Mouse (Mus musculus): ENCODE data around the gene Ulk4.

The Ulk4 gene

GRCm38 (mm10) chr9:121195106-121195505, 81.9 kb downstream of the Ulk4 start:
- in situ Hi-C loops (cut with MboI, MseI), result no loop called here

DNA sequence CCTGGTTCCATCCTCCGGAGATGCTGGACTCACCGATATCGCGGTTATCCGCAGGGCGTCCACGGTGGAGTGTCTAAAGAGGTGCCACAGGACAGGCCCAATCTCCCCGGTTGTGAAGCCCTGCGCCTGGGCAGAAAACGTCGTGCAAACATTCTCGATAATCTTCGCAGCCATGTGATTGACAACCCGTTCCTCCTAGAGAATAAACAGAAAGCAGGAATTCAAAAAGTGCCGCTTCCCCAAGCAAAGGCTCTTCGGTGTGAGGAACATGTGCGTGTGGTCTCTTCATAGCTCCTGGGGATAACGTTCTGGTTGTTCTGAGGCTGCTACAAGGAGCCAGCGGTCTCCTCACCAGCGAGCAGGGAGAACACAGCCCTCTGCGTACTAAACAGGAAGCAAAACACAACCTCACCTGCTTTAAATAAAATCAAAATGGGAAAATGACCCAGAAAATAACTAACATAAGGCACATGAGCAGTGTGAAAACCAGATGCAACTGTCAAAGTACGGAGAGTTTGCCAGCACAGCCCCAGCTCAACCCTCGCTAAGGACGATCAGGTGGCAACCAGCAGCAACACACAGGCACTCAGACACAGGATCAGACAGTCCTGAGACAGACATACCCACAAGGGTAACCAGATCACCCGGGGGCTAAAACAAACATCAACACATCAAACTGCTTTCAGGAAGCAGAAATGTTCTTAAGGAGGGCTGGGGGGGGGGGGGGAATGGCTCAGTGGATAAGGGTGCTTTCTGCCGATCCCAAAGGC, 84.2 kb downstream of the Ulk4 start:
- in situ Hi-C loops (cut with MboI, MseI), result no loop called here

DNA sequence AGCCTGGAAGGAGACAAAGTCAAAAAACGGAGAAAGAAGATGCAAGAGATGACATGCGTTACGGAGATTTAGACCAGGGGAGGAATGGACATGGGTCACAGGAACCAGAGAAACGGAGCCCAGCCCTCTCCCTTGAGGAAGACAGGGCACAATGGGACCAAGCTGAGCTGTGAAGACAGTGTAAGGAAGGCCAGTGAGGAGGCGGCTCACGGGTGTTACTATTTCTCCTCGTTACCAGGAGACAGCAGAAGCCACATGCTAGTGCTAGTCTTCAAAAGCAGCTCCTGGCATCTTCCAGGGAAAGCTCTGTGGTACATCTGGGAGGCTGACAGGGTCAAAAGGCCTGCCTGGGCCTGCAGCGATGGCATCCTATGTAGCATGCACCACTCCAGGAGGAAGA, 89.2 kb downstream of the Ulk4 start:
- in situ Hi-C loops (cut with MboI, MseI), result loop anchor here (5.0 to 10.0 kb wide), 2 partner anchors 731 to 1487 kb away; no protein-coding TSS in a partner anchor

DNA sequence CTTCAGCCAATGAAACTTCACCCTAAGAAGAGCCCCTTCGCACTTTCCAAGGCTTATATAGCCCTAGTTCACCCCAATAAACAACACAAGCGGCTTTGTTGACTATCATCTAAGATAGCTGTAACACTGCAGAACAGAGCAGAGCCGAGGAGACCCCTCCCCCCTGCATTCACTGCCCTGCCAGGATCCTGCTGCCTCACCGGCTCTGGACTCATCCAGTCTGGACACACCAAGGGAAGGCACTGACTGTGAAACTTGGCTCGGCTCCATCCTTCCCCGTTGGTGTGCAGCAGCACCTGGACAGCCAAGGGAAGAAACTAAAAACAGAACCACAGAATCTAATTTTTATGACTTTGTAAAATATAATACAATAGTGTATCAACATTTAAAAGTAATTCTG, 91.2 kb downstream of the Ulk4 start:
- in situ Hi-C loops (cut with MboI, MseI), result loop anchor here (5.0 to 10.0 kb wide), 2 partner anchors 728 to 1489 kb away; no protein-coding TSS in a partner anchor

DNA sequence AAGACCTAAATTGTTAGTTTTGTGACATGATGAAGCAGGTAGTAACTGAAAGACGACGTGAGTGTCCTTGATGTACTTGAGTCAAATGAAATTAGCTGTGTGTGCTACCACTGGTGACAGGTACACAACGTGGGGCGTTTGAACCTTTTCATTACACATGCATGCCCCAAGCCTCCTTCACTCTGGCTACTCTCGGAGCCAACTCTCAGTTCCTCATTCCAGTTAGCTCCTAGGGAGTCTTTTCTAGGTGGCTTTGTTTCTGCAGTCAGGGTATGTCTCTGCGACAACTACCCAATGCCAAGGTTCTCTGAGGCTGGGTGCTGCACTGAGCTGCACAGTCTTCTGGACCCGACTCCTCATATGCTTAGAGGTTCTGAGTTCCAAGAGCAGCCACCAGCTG, 100.6 kb downstream of the Ulk4 start:
- in situ Hi-C loops (cut with MboI, MseI), result no loop called here

DNA sequence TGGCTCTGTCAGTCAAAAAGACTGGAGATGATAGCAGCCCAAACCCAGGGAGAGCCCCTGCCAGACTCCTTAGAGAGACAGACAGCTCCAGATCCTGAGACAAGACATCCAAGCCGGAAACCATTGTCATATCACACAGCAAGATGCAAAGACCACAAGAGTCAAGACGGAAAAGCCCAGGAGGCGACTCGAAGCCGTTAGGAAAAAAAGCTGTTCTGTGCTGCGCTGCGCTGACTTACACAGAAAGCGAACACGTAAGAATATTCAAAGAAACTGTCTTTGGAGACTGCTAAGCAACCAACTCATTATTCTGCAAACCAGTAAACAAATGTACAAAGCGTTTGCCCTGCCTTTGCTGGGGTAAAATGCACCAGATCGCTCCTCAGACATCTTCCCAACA, 101.8 kb downstream of the Ulk4 start:
- in situ Hi-C loops (cut with MboI, MseI), result no loop called here

- in situ Hi-C loops (cut with MboI, MseI), result no loop called here
Measured at GRCm38 (mm10) chr9:121172123-121172522, 104.9 kb downstream of the Ulk4 start.

GRCm38 (mm10) chr9:121171609-121172008, 105.4 kb downstream of the Ulk4 start:
- in situ Hi-C loops (cut with MboI, MseI), result no loop called here

DNA sequence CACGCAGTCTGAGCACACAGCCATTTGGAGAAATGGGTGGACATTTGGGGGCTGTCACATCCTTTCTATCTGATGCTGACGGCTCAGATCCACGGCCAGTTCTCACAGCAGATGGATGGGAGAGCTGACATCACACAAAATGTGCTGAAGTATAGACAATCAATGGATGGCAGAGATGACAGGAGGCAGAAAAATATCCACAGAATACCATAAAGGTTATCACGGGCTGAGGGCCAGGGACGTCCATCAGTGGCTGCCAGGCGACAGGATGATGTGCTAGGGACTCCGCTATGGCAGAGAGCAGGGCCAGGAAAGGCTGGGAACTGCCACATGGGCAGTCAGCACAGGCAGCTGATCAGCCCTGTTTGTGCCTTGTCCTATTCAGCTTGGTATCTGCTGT, 112.4 kb downstream of the Ulk4 start:
- in situ Hi-C loops (cut with MboI, MseI), result no loop called here

GRCm38 (mm10) chr9:121162789-121163188, 114.2 kb downstream of the Ulk4 start:
- in situ Hi-C loops (cut with MboI, MseI), result no loop called here

- in situ Hi-C loops (cut with MboI, MseI), result no loop called here
Measured at GRCm38 (mm10) chr9:121161818-121162565, 115.0 kb downstream of the Ulk4 start.

- in situ Hi-C loops (cut with MboI, MseI), result no loop called here
Measured at GRCm38 (mm10) chr9:121156253-121156831, 120.7 kb downstream of the Ulk4 start.

DNA sequence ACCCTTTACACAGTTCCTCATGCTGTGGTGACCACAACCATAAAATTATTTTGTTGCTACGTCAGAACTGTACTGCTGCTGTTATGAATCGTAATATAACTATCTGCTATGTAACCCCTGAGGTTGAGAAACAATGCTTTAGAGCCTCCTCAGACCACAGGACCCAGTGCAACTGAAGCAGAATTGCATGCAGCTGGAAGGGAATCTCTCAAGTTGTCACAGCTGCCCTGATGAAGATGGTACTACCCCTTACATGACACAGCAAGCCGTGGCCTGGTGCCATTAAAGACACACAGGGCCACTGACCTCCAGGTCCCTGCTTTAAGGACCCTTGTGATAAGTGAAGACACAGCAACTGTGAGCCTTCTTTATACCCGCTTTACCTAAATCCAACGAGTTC, 123.7 kb downstream of the Ulk4 start:
- in situ Hi-C loops (cut with MboI, MseI), result no loop called here

DNA sequence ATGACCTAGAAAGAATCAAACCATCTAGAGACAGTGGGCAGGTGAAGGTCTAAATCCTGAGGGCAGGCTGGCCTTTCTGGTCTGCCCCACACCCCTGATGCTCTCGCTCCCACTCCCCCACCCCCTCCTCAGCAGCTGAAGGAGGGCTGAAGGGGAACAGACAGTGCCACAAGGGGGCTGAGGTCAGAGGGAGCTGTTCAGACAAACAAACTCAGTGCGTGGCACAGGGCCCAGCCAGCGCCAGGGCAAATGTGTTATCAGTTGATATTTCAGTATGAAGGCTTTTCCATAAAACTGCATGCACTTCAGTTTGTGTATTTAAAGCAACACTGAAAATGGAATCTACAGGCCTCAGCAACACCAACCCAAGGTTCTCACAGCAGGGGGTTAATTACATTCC, 128.4 kb downstream of the Ulk4 start:
- in situ Hi-C loops (cut with MboI, MseI), result no loop called here

GRCm38 (mm10) chr9:121143208-121143607, 133.8 kb downstream of the Ulk4 start:
- in situ Hi-C loops (cut with MboI, MseI), result no loop called here

DNA sequence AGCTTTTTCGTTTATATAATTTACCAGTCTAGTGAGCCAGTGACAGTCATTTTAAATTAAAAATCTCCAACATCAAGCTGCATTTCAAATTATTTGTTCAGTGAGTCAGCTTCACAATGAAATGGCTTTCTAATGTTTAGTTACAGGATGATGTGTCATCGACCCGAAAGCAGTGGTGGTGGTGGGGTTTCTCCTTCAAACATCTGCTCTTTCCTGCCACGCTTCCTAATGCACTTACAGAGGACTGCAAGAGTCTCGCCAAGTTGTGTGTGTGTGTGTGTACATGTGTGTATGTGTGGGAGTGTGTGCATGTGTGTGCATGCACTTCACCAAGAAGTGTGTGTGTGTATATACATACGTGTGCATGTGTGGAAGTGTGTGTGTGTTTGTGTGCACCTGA, 144.4 kb downstream of the Ulk4 start:
- in situ Hi-C loops (cut with MboI, MseI), result no loop called here

DNA sequence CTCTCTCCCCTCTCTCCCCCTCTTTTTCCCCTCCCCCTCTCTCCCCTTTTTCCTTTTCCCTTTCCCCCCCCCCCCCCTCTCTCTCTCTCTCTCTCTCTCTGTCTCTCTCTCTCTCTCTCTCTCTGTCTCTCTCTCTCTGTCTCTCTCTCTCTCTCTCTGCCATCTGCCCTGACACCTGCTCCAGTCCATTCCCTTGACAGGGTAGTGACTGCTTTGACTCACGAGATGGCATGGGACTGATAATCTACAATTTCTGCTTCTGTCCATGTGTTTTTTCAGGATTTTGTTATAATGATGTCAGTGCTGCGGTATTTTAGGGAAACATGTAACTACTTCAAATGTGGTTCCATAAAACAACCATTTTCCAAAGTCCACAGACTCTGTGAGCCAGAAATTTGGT, 147.5 kb downstream of the Ulk4 start:
- in situ Hi-C loops (cut with MboI, MseI), result no loop called here

DNA sequence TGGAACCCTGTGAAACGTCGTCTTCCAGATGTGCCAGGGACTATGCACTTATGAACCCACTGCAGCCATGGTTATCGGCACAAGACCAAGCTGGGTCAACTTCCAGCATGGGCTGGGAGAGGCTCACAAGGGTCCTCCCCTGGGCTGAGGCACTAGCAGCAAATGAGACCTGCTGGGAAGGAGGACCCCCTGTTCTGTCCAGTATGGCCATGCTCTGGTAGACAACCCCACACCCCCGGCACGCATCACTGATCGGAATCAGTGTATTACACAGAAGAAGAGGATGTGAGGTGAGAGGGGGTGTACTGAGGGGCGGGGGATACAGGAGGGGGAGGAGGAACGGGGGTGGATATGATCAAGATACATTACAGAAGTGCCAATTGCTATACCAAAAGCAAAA, 148.1 kb downstream of the Ulk4 start:
- in situ Hi-C loops (cut with MboI, MseI), result no loop called here

DNA sequence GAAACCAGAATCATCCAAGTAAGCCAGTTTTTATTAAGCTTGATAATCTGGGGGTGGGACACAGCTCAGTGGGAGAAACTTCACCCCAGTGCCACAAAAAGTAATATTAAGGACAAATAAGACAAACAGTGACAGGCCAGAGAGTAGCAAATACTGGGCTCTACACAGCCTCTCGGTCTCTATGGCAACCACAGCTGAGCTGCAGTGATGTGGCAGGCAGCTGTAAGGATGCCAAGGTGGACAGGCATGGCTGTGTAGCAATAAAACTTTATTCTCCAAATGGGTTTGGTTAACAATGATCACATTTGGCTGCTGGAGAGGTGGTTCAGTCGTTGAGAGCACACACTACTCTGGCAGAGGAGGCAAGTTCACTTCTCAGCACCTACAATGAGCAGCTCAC, 150.0 kb downstream of the Ulk4 start:
- in situ Hi-C loops (cut with MboI, MseI), result no loop called here

DNA sequence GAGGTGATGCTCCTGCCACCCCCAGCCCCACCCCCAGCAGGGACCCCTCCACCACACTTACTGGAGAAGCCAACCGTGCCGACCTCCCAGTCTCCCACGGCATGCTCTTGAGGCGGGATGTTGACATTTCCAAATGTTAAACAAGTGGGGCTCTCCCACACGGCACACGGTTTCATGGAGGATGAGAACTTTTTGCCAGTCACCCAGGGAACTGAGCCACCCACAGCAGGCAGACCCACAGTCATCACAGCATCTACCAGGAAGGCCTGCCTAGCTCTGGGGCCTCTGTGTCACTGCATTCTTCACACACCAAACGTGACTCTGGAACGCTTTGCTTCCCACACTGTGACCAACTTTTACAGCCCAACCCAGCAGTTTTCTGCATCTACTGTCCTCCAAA, 152.3 kb downstream of the Ulk4 start:
- in situ Hi-C loops (cut with MboI, MseI), result no loop called here

- in situ Hi-C loops (cut with MboI, MseI), result no loop called here
Measured at GRCm38 (mm10) chr9:121122039-121122438, 155.0 kb downstream of the Ulk4 start.

GRCm38 (mm10) chr9:121117936-121118335, 159.1 kb downstream of the Ulk4 start:
- in situ Hi-C loops (cut with MboI, MseI), result loop anchor here (5.0 kb wide), 1 partner anchor 61 kb away; no protein-coding TSS in a partner anchor

DNA sequence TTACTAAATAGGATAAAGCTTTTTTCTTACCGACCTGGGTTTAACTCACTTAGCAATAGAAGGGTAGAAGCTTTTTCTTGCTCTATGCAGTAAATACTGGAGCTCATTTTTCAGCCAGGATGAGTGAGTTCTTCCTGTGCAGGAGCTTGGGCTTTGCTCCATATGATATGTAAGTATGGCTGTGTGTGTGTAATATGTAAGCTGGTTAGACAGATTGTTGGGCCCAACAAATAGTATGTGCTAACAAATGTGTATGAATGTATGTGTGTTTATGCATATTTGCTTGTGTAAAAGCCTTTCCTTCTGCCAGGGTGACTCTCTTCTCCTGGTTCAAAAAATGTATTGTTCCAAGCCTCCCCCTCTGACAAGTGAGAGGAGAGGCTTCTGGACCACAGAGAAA, 164.9 kb downstream of the Ulk4 start:
- in situ Hi-C loops (cut with MboI, MseI), result no loop called here

All from T-helper 2 cell (primary cell).